Mouse (Mus musculus) central nervous system, embryonic 14 days (tissue): ENCODE data around the gene Trim24. TPM values are rescaled to one million over a fixed set of nuclear protein-coding genes. Genes with fewer than 3 reads are reported as not detected.

ENCODE experiments used
- polyA plus RNA-seq: library from polyadenylated mRNA; depleted of rRNA; stranded (reverse); fragments of >200 nt; gene quantifications from 2 replicates; pipeline ENCODE4 v1.2.3, GENCODE M21; 2012; rRNA removed

The Trim24 gene
- polyA plus RNA-seq: 63.1 and 65.5 TPM in 2 replicates

GRCm38 (mm10) chr6:37870245-37871136 is at the start of gene Trim24:
Gene Trim24, plus strand, starts transcription at chr6:37870811.

Other genes with a start within 250 kb of the Trim24 start
- 0.45 and 0.61 TPM in 2 replicates for gene Svopl, start 176.2 kb downstream of the Trim24 start, polyA plus RNA-seq
- 0.35 TPM in 1 of 2 replicates, not detected in the other for gene Tmem213, start 238.4 kb downstream of the Trim24 start, polyA plus RNA-seq